Mouse (Mus musculus): ENCODE results near the gene Polr1b.

GRCm38 (mm10) chr2:129100784-129101310, at the start of gene Polr1b:
- TF ChIP-seq EP300 (IDR thresholded peaks at IDR 0.05; ENCODE audit: low read depth): no peak
- no peak for TF ChIP-seq CTCF (IDR thresholded peaks at IDR 0.05; ENCODE audit: low read depth)

Data from heart, postnatal 0 days (tissue).